ENCODE assay signal across 8 mouse cellular contexts in genomic region chr5:123906976-123907630, GRCm38 (mm10). TPM values are rescaled to one million over a fixed set of nuclear protein-coding genes. Genes with fewer than 3 reads are reported as not detected.
DNase-seq lines count a peak whose midpoint lies in the region; ATAC-seq and TF ChIP-seq lines count a peak whose summit lies in the region.

Denr (plus strand) TSS chr5:123907175.

- peak within 1 kb of the TSS; percentile 97 for H3K9ac ChIP-seq in MEL (ENCODE audit: control insufficient read depth, low read depth, low read length, poor library complexity, severe bottlenecking)
- H3K9ac ChIP-seq in lung, postnatal 0 days (replicated peaks; ENCODE audit: low read depth) = peak within 1 kb of the TSS; percentile 98

- peak; percentile 97 for DNase-seq in MEL (ENCODE audit: low read depth, low spot score)
- DNase-seq in cerebellum, adult 2 months = peak; percentile 98 to 100
- peak; percentile 98 for DNase-seq in forelimb bud, embryonic 11.5 days (ENCODE audit: low read depth, low spot score)
- DNase-seq in hindbrain, embryonic 10.5 days (ENCODE audit: low spot score) = peak; percentile 100
- DNase-seq in layer of hippocampus, adult 9-11 months = peak; percentile 97
- DNase-seq in lung, postnatal 0 days (ENCODE audit: low spot score) = peak; percentile 98
- peak; percentile 100 for DNase-seq in ovary, postnatal 14 days (ENCODE audit: low spot score)
- DNase-seq in thymus, postnatal 14 days = peak; percentile 100

- peaks cover 42% of the 10 kb centered on the region for H3K79me2 ChIP-seq in MEL (ENCODE audit: control insufficient read depth, insufficient read depth, low read length, poor library complexity)

- peak; percentile 80 for TF ChIP-seq RAD21 in MEL (IDR thresholded peaks at IDR 0.05; ENCODE audit: low read depth, low read length)

- H3K4me3 ChIP-seq in MEL (ENCODE audit: control insufficient read depth in 1 of 2, insufficient read depth in 1 of 2, low read depth in 2 of 2, low read length in 2 of 2) = peak within 1 kb of the TSS; percentile 52 to 96
- peak within 1 kb of the TSS; percentile 75 for H3K4me3 ChIP-seq in cerebellum, adult 2 months (replicated peaks; ENCODE audit: insufficient read depth, low read depth, low read length)
- H3K4me3 ChIP-seq in hindbrain, embryonic 10.5 days = peak within 1 kb of the TSS; percentile 89
- H3K4me3 ChIP-seq in lung, postnatal 0 days (ENCODE audit: low read depth, low read length) = peak within 1 kb of the TSS; percentile 91

- no peaks in the 10 kb centered on the region for H3K27me3 ChIP-seq in MEL (ENCODE audit: control insufficient read depth in 1 of 2, insufficient read depth in 2 of 2, low read length in 2 of 2)
- no peaks in the 10 kb centered on the region for H3K27me3 ChIP-seq in cerebellum, adult 2 months (ENCODE audit: control insufficient read depth, insufficient read depth, low read length)
- no peaks in the 10 kb centered on the region for H3K27me3 ChIP-seq in hindbrain, embryonic 10.5 days (ENCODE audit: insufficient read depth, poor library complexity, severe bottlenecking)
- H3K27me3 ChIP-seq in lung, postnatal 0 days (replicated peaks; ENCODE audit: insufficient read depth, low read length) = no peaks in the 10 kb centered on the region

- TF ChIP-seq CTCF in MEL (IDR thresholded peaks at IDR 0.05 in 2 of 3, conservative IDR thresholded peaks at IDR 0.05 in 1 of 3; ENCODE audit: control insufficient read depth in 1 of 3, insufficient read depth in 1 of 3, low read depth in 2 of 3, low read length in 3 of 3, poor library complexity in 1 of 3, severe bottlenecking in 1 of 3) = peak; percentile 73 to 98 (median 93)
- peak; percentile 81 for TF ChIP-seq CTCF in cerebellum, adult 2 months (IDR thresholded peaks at IDR 0.05; ENCODE audit: borderline replicate concordance, insufficient read depth, low read depth, low read length)
- peak; percentile 97 for TF ChIP-seq CTCF in lung, postnatal 0 days (IDR thresholded peaks at IDR 0.05)

- H3K4me2 ChIP-seq in lung, postnatal 0 days (replicated peaks; ENCODE audit: low read depth, low read length) = peak within 1 kb of the TSS; percentile 89

- no peaks in the 10 kb centered on the region for H3K9me3 ChIP-seq in MEL (replicated peaks; ENCODE audit: insufficient read depth, low read length)
- no peaks in the 10 kb centered on the region for H3K9me3 ChIP-seq in hindbrain, embryonic 10.5 days
- H3K9me3 ChIP-seq in lung, postnatal 0 days (ENCODE audit: low read length) = no peaks in the 10 kb centered on the region

- H3K27ac ChIP-seq in MEL (ENCODE audit: control insufficient read depth, low read depth, low read length) = peak within 1 kb of the TSS; percentile 69
- H3K27ac ChIP-seq in cerebellum, adult 2 months (ENCODE audit: insufficient read depth, low read length) = peak within 1 kb of the TSS; percentile 49
- peak within 1 kb of the TSS; percentile 97 for H3K27ac ChIP-seq in hindbrain, embryonic 10.5 days
- H3K27ac ChIP-seq in lung, postnatal 0 days (ENCODE audit: low read length) = peak within 1 kb of the TSS; percentile 74

- WGBS in cerebellum, adult 2 months = under 1% methylated on average over 61 of the region's 61 CpGs
- under 1% methylated on average over 61 of the region's 61 CpGs for WGBS in hindbrain, embryonic 10.5 days
- WGBS in lung, postnatal 0 days = under 1% methylated on average over 47 of the region's 61 CpGs

- H3K4me1 ChIP-seq in MEL (ENCODE audit: control insufficient read depth in 1 of 2, insufficient read depth in 2 of 2, low read length in 2 of 2) = peaks cover 0 to 19% of the 10 kb centered on the region in 2 experiments; a peak in 3 of 4 replicates
- peaks cover 10% of the 10 kb centered on the region for H3K4me1 ChIP-seq in cerebellum, adult 2 months (ENCODE audit: control insufficient read depth, insufficient read depth, low read length)
- H3K4me1 ChIP-seq in hindbrain, embryonic 10.5 days (replicated peaks) = peaks cover 29% of the 10 kb centered on the region
- peaks cover 7% of the 10 kb centered on the region; the same call in 1 of the 2 replicates for H3K4me1 ChIP-seq in lung, postnatal 0 days (ENCODE audit: insufficient read depth, low read depth, low read length)

- ATAC-seq in lung, postnatal 0 days = peak; percentile 97

- peak; percentile 89 to 94 for TF ChIP-seq POLR2A in MEL (IDR thresholded peaks at IDR 0.05; ENCODE audit: control insufficient read depth in 1 of 2, insufficient read depth in 1 of 2, low read depth in 1 of 2, low read length in 2 of 2, poor library complexity in 1 of 2)
- TF ChIP-seq POLR2A in cerebellum, adult 2 months (IDR thresholded peaks at IDR 0.05; ENCODE audit: borderline replicate concordance, insufficient read depth, low read length) = peak; percentile 87

- H3K36me3 ChIP-seq in MEL (ENCODE audit: control insufficient read depth in 1 of 2, insufficient read depth in 2 of 2, low read length in 2 of 2) = peaks cover 6 to 15% of the 10 kb centered on the region in 2 experiments
- H3K36me3 ChIP-seq in hindbrain, embryonic 10.5 days = peaks cover 40% of the 10 kb centered on the region
- H3K36me3 ChIP-seq in lung, postnatal 0 days (ENCODE audit: insufficient read depth, low read length) = no peaks in the 10 kb centered on the region

- no peak for TF ChIP-seq EP300 in MEL (IDR thresholded peaks at IDR 0.05; ENCODE audit: low read depth in 1 of 2, low read length in 2 of 2)
- TF ChIP-seq EP300 in lung, postnatal 0 days (IDR thresholded peaks at IDR 0.05) = peak; percentile 99

TF ChIP-seq in MEL, 35 proteins besides CTCF, POLR2A, EP300 and RAD21 (continues in another document):
- peak; percentile 52 for TF ChIP-seq SIN3A (IDR thresholded peaks at IDR 0.05; ENCODE audit: low read length)
- TF ChIP-seq E2F4 (IDR thresholded peaks at IDR 0.05; ENCODE audit: borderline replicate concordance, low read depth, low read length) = no peak
- no peak for TF ChIP-seq RCOR1 (IDR thresholded peaks at IDR 0.05; ENCODE audit: low read depth, low read length)
- TF ChIP-seq USF2 (IDR thresholded peaks at IDR 0.05; ENCODE audit: borderline replicate concordance in 1 of 2, insufficient read depth in 1 of 2, low read depth in 1 of 2, low read length in 2 of 2) = no peak
- no peak for TF ChIP-seq ZMIZ1 (IDR thresholded peaks at IDR 0.05; ENCODE audit: low read depth, low read length)
- TF ChIP-seq KAT2A (conservative IDR thresholded peaks at IDR 0.05; ENCODE audit: low read depth, low read length) = no peak
- TF ChIP-seq JUND (IDR thresholded peaks at IDR 0.05; ENCODE audit: low read depth, low read length) = no peak
- TF ChIP-seq ETS1 (IDR thresholded peaks at IDR 0.05; ENCODE audit: low read depth, low read length) = no peak
- no peak for TF ChIP-seq USF1 (IDR thresholded peaks at IDR 0.05; ENCODE audit: low read depth, low read length)
- no peak for TF ChIP-seq POLR2AphosphoS2 (IDR thresholded peaks at IDR 0.05; ENCODE audit: low read length)
- no peak for TF ChIP-seq MAX (IDR thresholded peaks at IDR 0.05; ENCODE audit: low read length)
- TF ChIP-seq ZNF384 (IDR thresholded peaks at IDR 0.05; ENCODE audit: low read depth, low read length) = no peak
- peak; percentile 48; the same call in 1 of the 2 replicates for TF ChIP-seq TBP (IDR thresholded peaks at IDR 0.05; ENCODE audit: low read depth, low read length)
- no peak for TF ChIP-seq MEF2A (IDR thresholded peaks at IDR 0.05; ENCODE audit: extremely low read depth, insufficient replicate concordance, low read depth, low read length, poor library complexity, severe bottlenecking)
- no peak for TF ChIP-seq BHLHE40 (IDR thresholded peaks at IDR 0.05; ENCODE audit: borderline replicate concordance, low read depth, low read length)
- TF ChIP-seq NRF1 (IDR thresholded peaks at IDR 0.05; ENCODE audit: insufficient read depth, low read depth, low read length, poor library complexity, severe bottlenecking) = peak; percentile 75
- no peak for TF ChIP-seq GATA1 (IDR thresholded peaks at IDR 0.05; ENCODE audit: low read depth, low read length)
- no peak for TF ChIP-seq ZKSCAN1 (IDR thresholded peaks at IDR 0.05; ENCODE audit: low read depth, low read length)
- 0 out of 2 replicates have a peak, but pooled peaks have one; percentile 13 for TF ChIP-seq MYC (IDR thresholded peaks at IDR 0.05; ENCODE audit: low read depth, low read length)
- TF ChIP-seq NELFE (IDR thresholded peaks at IDR 0.05; ENCODE audit: low read depth, low read length) = peak; percentile 89
- no peak for TF ChIP-seq UBTF (IDR thresholded peaks at IDR 0.05; ENCODE audit: borderline replicate concordance, insufficient read depth, low read depth, low read length)
- TF ChIP-seq CHD1 (IDR thresholded peaks at IDR 0.05; ENCODE audit: low read depth, low read length) = no peak
- no peak for TF ChIP-seq ELF1 (IDR thresholded peaks at IDR 0.05; ENCODE audit: low read depth, low read length)
- TF ChIP-seq MXI1 (IDR thresholded peaks at IDR 0.05; ENCODE audit: low read depth, low read length) = peak; percentile 70
- no peak for TF ChIP-seq TAL1 (IDR thresholded peaks at IDR 0.05; ENCODE audit: low read length)
- TF ChIP-seq MAFK (IDR thresholded peaks at IDR 0.05; ENCODE audit: borderline replicate concordance, low read depth, low read length) = no peak
- TF ChIP-seq ZC3H11A (IDR thresholded peaks at IDR 0.05; ENCODE audit: low read depth, low read length) = peak; percentile 30; the same call in 1 of the 2 replicates
- TF ChIP-seq HCFC1 (IDR thresholded peaks at IDR 0.05; ENCODE audit: low read depth, low read length) = peak; percentile 84
- no peak for TF ChIP-seq GABPA (IDR thresholded peaks at IDR 0.05; ENCODE audit: low read depth, low read length)
- TF ChIP-seq MYB (IDR thresholded peaks at IDR 0.05; ENCODE audit: low read depth, low read length) = no peak
- TF ChIP-seq MAZ (IDR thresholded peaks at IDR 0.05; ENCODE audit: low read depth, low read length) = no peak; the same call in 1 of the 2 replicates
- TF ChIP-seq TCF12 (IDR thresholded peaks at IDR 0.05; ENCODE audit: low read depth, low read length) = peak; percentile 18; the same call in 1 of the 2 replicates
- TF ChIP-seq SMC3 (IDR thresholded peaks at IDR 0.05; ENCODE audit: low read depth, low read length) = peak; percentile 57; the same call in 1 of the 2 replicates
- no peak; the same call in 1 of the 2 replicates for TF ChIP-seq POLR2AphosphoS5 (IDR thresholded peaks at IDR 0.05; ENCODE audit: borderline replicate concordance, low read depth, low read length)

RNA-seq across cellular contexts. Expression of gene Denr, which starts in this region (rescaled TPM):
- 100 and 109 TPM in 2 replicates for total RNA-seq in MEL (2012; rRNA removed)
- 100 to 1,000 TPM in 1 of 2 experiments, 10 to 100 TPM in 1; 62.4 to 323 TPM for polyA plus RNA-seq in MEL (2012; ENCODE audit: insufficient read depth in 1 of 2, insufficient read length in 2 of 2, low read depth in 1 of 2, low replicate concordance in 2 of 2, missing spikeins in 1 of 2)
- polyA plus RNA-seq in cerebellum, adult 2 months (2012; rRNA removed) = 45.6 and 56.3 TPM in 2 replicates
- 152 and 166 TPM in 2 replicates for polyA plus RNA-seq in hindbrain, embryonic 10.5 days (2016; fragmentation: Nextera tagmentation; extraction: Ambion mirVana)
- 70.7 and 87.3 TPM in 2 replicates for polyA plus RNA-seq in lung, postnatal 0 days (2015; fragmentation: Nextera tagmentation; extraction: Ambion mirVana)

Comparison
In these comparisons a context has a peak if more than half of its experiments do, and no peak if none do; other contexts are left out.
1. Peak in every context shown above with its lines: DNase-seq, ATAC-seq, H3K4me3 ChIP-seq and H3K27ac ChIP-seq.